In the genomic region with DNA sequence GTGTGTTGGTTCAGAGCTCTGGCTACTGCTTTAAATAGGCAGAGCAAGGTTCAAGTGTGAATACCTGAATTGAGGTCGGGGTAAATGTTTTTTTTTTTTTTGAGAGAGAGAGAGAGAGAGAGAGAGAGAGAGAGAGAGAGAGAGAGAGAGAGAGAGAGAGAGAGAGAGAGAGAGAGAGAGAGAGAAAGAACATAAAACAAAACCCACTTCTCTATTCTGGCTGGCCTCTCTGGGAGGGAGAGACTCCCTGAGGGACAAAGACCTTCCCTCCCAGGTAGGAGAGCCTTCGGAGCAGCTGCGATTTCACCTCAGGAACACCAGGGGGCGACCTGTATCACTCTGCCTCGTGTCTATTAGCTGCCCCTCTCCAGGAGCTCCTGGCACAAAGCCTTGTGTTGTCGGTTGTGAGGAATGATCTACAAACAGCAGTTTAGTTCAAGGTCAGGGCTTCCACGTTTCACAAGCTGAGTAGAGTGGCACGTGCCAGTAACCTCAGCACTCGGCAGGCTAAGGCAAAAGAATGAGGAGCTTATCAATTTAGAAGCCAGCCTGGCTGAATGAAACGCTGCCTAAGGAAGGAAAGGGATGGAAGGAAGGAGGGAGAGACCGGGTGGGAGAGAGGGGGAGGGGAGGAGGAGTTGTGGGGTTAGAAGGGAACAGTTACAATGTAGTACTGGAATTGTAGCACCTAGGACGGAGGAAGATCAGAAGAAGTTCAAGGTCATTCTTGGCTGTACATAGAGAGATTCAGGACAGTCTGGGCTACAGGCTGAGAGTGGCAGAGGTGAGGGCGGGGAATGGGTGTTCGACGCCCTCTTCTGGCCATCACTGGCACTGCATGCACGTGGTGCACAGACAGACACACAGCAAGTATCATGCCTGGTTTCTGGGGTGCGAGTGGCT, we compare ENCODE assay signal across 8 mouse cellular contexts. TPM values are rescaled to one million over a fixed set of nuclear protein-coding genes. Genes with fewer than 3 reads are reported as not detected.
DNase-seq lines count a peak whose midpoint lies in the region; ATAC-seq and TF ChIP-seq lines count a peak whose summit lies in the region.

No protein-coding gene starts in this region.

- WGBS in cerebellum, adult 2 months, result 7% methylated on average over 17 of the region's 17 CpGs
- WGBS in forebrain, postnatal 0 days, result 9% methylated on average over 17 of the region's 17 CpGs
- 12% methylated on average over 17 of the region's 17 CpGs for WGBS in hindbrain, embryonic 10.5 days
- WGBS in lung, postnatal 0 days, result 7% methylated on average over 17 of the region's 17 CpGs

- peak; percentile 72 for TF ChIP-seq CTCF in cerebellum, adult 2 months (IDR thresholded peaks at IDR 0.05; ENCODE audit: borderline replicate concordance, insufficient read depth, low read depth, low read length)
- peak; percentile 85 for TF ChIP-seq CTCF in forebrain, postnatal 0 days (IDR thresholded peaks at IDR 0.05; ENCODE audit: low read depth)
- peak; percentile 83 for TF ChIP-seq CTCF in lung, postnatal 0 days (IDR thresholded peaks at IDR 0.05)

- no peaks in the 10 kb centered on the region for H3K4me1 ChIP-seq in cerebellum, adult 2 months (ENCODE audit: control insufficient read depth, insufficient read depth, low read length)
- 0 out of 2 replicates have a peak, but pooled peaks cover 3% of the 10 kb centered on the region for H3K4me1 ChIP-seq in forebrain, postnatal 0 days (ENCODE audit: insufficient read depth)
- peaks cover 7% of the 10 kb centered on the region; the same call in 1 of the 2 replicates for H3K4me1 ChIP-seq in hindbrain, embryonic 10.5 days (replicated peaks)
- no peaks in the 10 kb centered on the region for H3K4me1 ChIP-seq in lung, postnatal 0 days (ENCODE audit: insufficient read depth, low read depth, low read length)

- no peak overlapping the region for H3K27ac ChIP-seq in cerebellum, adult 2 months (ENCODE audit: insufficient read depth, low read length)
- peak overlapping the region; percentile 72 for H3K27ac ChIP-seq in forebrain, postnatal 0 days (ENCODE audit: low read depth, low read length)
- peak overlapping the region; percentile 81 for H3K27ac ChIP-seq in hindbrain, embryonic 10.5 days
- 0 out of 2 replicates have a peak overlapping the region, but pooled peaks have one; percentile 38 for H3K27ac ChIP-seq in lung, postnatal 0 days (ENCODE audit: low read length)

- TF ChIP-seq POLR2A in cerebellum, adult 2 months (IDR thresholded peaks at IDR 0.05; ENCODE audit: borderline replicate concordance, insufficient read depth, low read length), result no peak

- H3K9ac ChIP-seq in forebrain, postnatal 0 days, result peak overlapping the region; percentile 39; the same call in 1 of the 2 replicates
- no peak overlapping the region for H3K9ac ChIP-seq in lung, postnatal 0 days (replicated peaks; ENCODE audit: low read depth)

- ATAC-seq in forebrain, postnatal 0 days, result peak; percentile 81
- peak; percentile 67 for ATAC-seq in lung, postnatal 0 days

- H3K36me3 ChIP-seq in forebrain, postnatal 0 days (ENCODE audit: insufficient read depth), result no peaks in the 10 kb centered on the region
- H3K36me3 ChIP-seq in hindbrain, embryonic 10.5 days, result no peaks in the 10 kb centered on the region
- no peaks in the 10 kb centered on the region for H3K36me3 ChIP-seq in lung, postnatal 0 days (ENCODE audit: insufficient read depth, low read length)

- TF ChIP-seq EP300 in lung, postnatal 0 days (IDR thresholded peaks at IDR 0.05), result no peak

- peak overlapping the region; percentile 47 for H3K4me2 ChIP-seq in forebrain, postnatal 0 days (ENCODE audit: low read depth)
- H3K4me2 ChIP-seq in lung, postnatal 0 days (replicated peaks; ENCODE audit: low read depth, low read length), result peak overlapping the region; percentile 33; the same call in 1 of the 2 replicates

- peak; percentile 84 for DNase-seq in Muller cell, postnatal 12 days (ENCODE audit: inconsistent ontology term)
- peak; percentile 62 to 65 for DNase-seq in cerebellum, adult 2 months
- DNase-seq in forebrain, postnatal 0 days, result peak; percentile 92
- DNase-seq in hindbrain, embryonic 10.5 days (ENCODE audit: low spot score), result peak; percentile 76
- DNase-seq in layer of hippocampus, adult 9-11 months, result peak; percentile 67
- peak; percentile 91 for DNase-seq in lung, postnatal 0 days (ENCODE audit: low spot score)
- DNase-seq in ovary, postnatal 14 days (ENCODE audit: low spot score), result peak; percentile 84
- DNase-seq in thymus, postnatal 14 days, result peak; percentile 70

- peak overlapping the region; percentile 46 for H3K4me3 ChIP-seq in cerebellum, adult 2 months (replicated peaks; ENCODE audit: insufficient read depth, low read depth, low read length)
- H3K4me3 ChIP-seq in forebrain, postnatal 0 days (ENCODE audit: low read depth, low read length), result peak overlapping the region; percentile 21
- peak overlapping the region; percentile 32 for H3K4me3 ChIP-seq in hindbrain, embryonic 10.5 days
- no peak overlapping the region for H3K4me3 ChIP-seq in lung, postnatal 0 days (ENCODE audit: low read depth, low read length)

- no peaks in the 10 kb centered on the region for H3K9me3 ChIP-seq in forebrain, postnatal 0 days (ENCODE audit: low read length)
- H3K9me3 ChIP-seq in hindbrain, embryonic 10.5 days, result no peaks in the 10 kb centered on the region
- no peaks in the 10 kb centered on the region for H3K9me3 ChIP-seq in lung, postnatal 0 days (ENCODE audit: low read length)

- H3K27me3 ChIP-seq in cerebellum, adult 2 months (ENCODE audit: control insufficient read depth, insufficient read depth, low read length), result no peaks in the 10 kb centered on the region
- no peaks in the 10 kb centered on the region for H3K27me3 ChIP-seq in forebrain, postnatal 0 days (ENCODE audit: insufficient read depth, low read length)
- H3K27me3 ChIP-seq in hindbrain, embryonic 10.5 days (ENCODE audit: insufficient read depth, poor library complexity, severe bottlenecking), result no peaks in the 10 kb centered on the region
- no peaks in the 10 kb centered on the region for H3K27me3 ChIP-seq in lung, postnatal 0 days (replicated peaks; ENCODE audit: insufficient read depth, low read length)

RNA-seq across cellular contexts. Expression of a gene that starts 12.9 kb away (rescaled TPM):
- polyA plus RNA-seq in cerebellum, adult 2 months (2012; rRNA removed), result 124 and 142 TPM in 2 replicates
- 30.9 and 43.7 TPM in 2 replicates for total RNA-seq in forebrain, postnatal 0 days (2014; rRNA removed)
- polyA plus RNA-seq in forebrain, postnatal 0 days (2015; fragmentation: Nextera tagmentation; extraction: Ambion mirVana), result 32.0 and 52.1 TPM in 2 replicates
- 1.4 and 5.1 TPM in 2 replicates for polyA plus RNA-seq in hindbrain, embryonic 10.5 days (2016; fragmentation: Nextera tagmentation; extraction: Ambion mirVana)
- not detected in 2 replicates for polyA plus RNA-seq in lung, postnatal 0 days (2015; fragmentation: Nextera tagmentation; extraction: Ambion mirVana)

RNA-seq across cellular contexts. Expression of a gene that starts 19.7 kb away (rescaled TPM):
- polyA plus RNA-seq in cerebellum, adult 2 months (2012; rRNA removed), result 1.1 TPM in 2 replicates
- total RNA-seq in forebrain, postnatal 0 days (2014; rRNA removed), result 2.0 and 2.2 TPM in 2 replicates
- polyA plus RNA-seq in forebrain, postnatal 0 days (2015; fragmentation: Nextera tagmentation; extraction: Ambion mirVana), result 1.3 and 1.4 TPM in 2 replicates
- 1.3 and 3.0 TPM in 2 replicates for polyA plus RNA-seq in hindbrain, embryonic 10.5 days (2016; fragmentation: Nextera tagmentation; extraction: Ambion mirVana)
- 5.7 and 6.7 TPM in 2 replicates for polyA plus RNA-seq in lung, postnatal 0 days (2015; fragmentation: Nextera tagmentation; extraction: Ambion mirVana)

RNA-seq across cellular contexts. Expression of a gene that starts 31.0 kb away (rescaled TPM):
- polyA plus RNA-seq in cerebellum, adult 2 months (2012; rRNA removed), result 205 and 208 TPM in 2 replicates
- 105 and 108 TPM in 2 replicates for total RNA-seq in forebrain, postnatal 0 days (2014; rRNA removed)
- 88.9 and 90.7 TPM in 2 replicates for polyA plus RNA-seq in forebrain, postnatal 0 days (2015; fragmentation: Nextera tagmentation; extraction: Ambion mirVana)
- 91.4 and 93.2 TPM in 2 replicates for polyA plus RNA-seq in hindbrain, embryonic 10.5 days (2016; fragmentation: Nextera tagmentation; extraction: Ambion mirVana)
- 67.9 and 74.4 TPM in 2 replicates for polyA plus RNA-seq in lung, postnatal 0 days (2015; fragmentation: Nextera tagmentation; extraction: Ambion mirVana)

RNA-seq across cellular contexts. Expression of a gene that starts 34.4 kb away (rescaled TPM):
- polyA plus RNA-seq in cerebellum, adult 2 months (2012; rRNA removed), result 11.1 and 12.1 TPM in 2 replicates
- total RNA-seq in forebrain, postnatal 0 days (2014; rRNA removed), result 47.1 and 47.8 TPM in 2 replicates
- polyA plus RNA-seq in forebrain, postnatal 0 days (2015; fragmentation: Nextera tagmentation; extraction: Ambion mirVana), result 10.0 and 11.9 TPM in 2 replicates
- polyA plus RNA-seq in hindbrain, embryonic 10.5 days (2016; fragmentation: Nextera tagmentation; extraction: Ambion mirVana), result 9.5 and 11.1 TPM in 2 replicates
- 3.5 and 3.9 TPM in 2 replicates for polyA plus RNA-seq in lung, postnatal 0 days (2015; fragmentation: Nextera tagmentation; extraction: Ambion mirVana)

RNA-seq across cellular contexts. Expression of a gene that starts 51.3 kb away (rescaled TPM):
- 10.7 and 11.9 TPM in 2 replicates for polyA plus RNA-seq in cerebellum, adult 2 months (2012; rRNA removed)
- 10.5 and 16.4 TPM in 2 replicates for total RNA-seq in forebrain, postnatal 0 days (2014; rRNA removed)
- 13.5 and 15.4 TPM in 2 replicates for polyA plus RNA-seq in forebrain, postnatal 0 days (2015; fragmentation: Nextera tagmentation; extraction: Ambion mirVana)
- 45.9 and 47.9 TPM in 2 replicates for polyA plus RNA-seq in hindbrain, embryonic 10.5 days (2016; fragmentation: Nextera tagmentation; extraction: Ambion mirVana)
- polyA plus RNA-seq in lung, postnatal 0 days (2015; fragmentation: Nextera tagmentation; extraction: Ambion mirVana), result 17.3 TPM in 2 replicates
